1 mouse cellular context compared by ENCODE assay signal in genomic region chr4:132778562-132779201, GRCm38 (mm10).
TF ChIP-seq lines count a peak whose summit lies in the region.

No protein-coding gene starts in this region.

TF ChIP-seq in CH12.LX, 34 proteins besides CTCF, POLR2A, EP300 and RAD21 (continued from another document):
- peak; percentile 80 for TF ChIP-seq JUN (IDR thresholded peaks at IDR 0.05; ENCODE audit: insufficient read depth, low read depth, low read length)
- no peak; the same call in none of the 2 replicates for TF ChIP-seq JUND (conservative IDR thresholded peaks at IDR 0.05; ENCODE audit: low read depth, low read length)
- TF ChIP-seq KAT2A (IDR thresholded peaks at IDR 0.05; ENCODE audit: insufficient replicate concordance, low read length): 0 out of 2 replicates have a peak, but pooled peaks have one; percentile 62
- peak; percentile 92 for TF ChIP-seq TCF12 (IDR thresholded peaks at IDR 0.05; ENCODE audit: low read depth, low read length)
- TF ChIP-seq ZMIZ1 (IDR thresholded peaks at IDR 0.05; ENCODE audit: low read depth, low read length): peak; percentile 64; the same call in 1 of the 2 replicates
- peak; percentile 86; the same call in 1 of the 2 replicates for TF ChIP-seq IRF4 (IDR thresholded peaks at IDR 0.05; ENCODE audit: low read depth, low read length)
- peak; percentile 85 for TF ChIP-seq MAX (IDR thresholded peaks at IDR 0.05; ENCODE audit: low read length)
- no peak for TF ChIP-seq NRF1 (IDR thresholded peaks at IDR 0.05; ENCODE audit: low read depth, low read length)
- peak; percentile 41 for TF ChIP-seq SMC3 (IDR thresholded peaks at IDR 0.05; ENCODE audit: low read depth, low read length)
- TF ChIP-seq PAX5 (IDR thresholded peaks at IDR 0.05; ENCODE audit: low read length): no peak
- no peak for TF ChIP-seq E2F4 (IDR thresholded peaks at IDR 0.05; ENCODE audit: insufficient replicate concordance, low read depth, low read length)
- TF ChIP-seq NELFE (IDR thresholded peaks at IDR 0.05; ENCODE audit: low read depth, low read length): peak; percentile 34; the same call in 1 of the 2 replicates
- no peak; the same call in 1 of the 2 replicates for TF ChIP-seq CHD2 (IDR thresholded peaks at IDR 0.05; ENCODE audit: low read length)
- no peak for TF ChIP-seq USF2 (conservative IDR thresholded peaks at IDR 0.05; ENCODE audit: low read depth, low read length)
- TF ChIP-seq MAFK (IDR thresholded peaks at IDR 0.05; ENCODE audit: insufficient replicate concordance, low read length): peak; percentile 79
- peak; percentile 44; the same call in 1 of the 2 replicates for TF ChIP-seq HCFC1 (IDR thresholded peaks at IDR 0.05; ENCODE audit: low read depth, low read length)
- no peak for TF ChIP-seq UBTF (IDR thresholded peaks at IDR 0.05; ENCODE audit: low read depth, low read length)
- peak; percentile 81; the same call in 1 of the 2 replicates for TF ChIP-seq MXI1 (IDR thresholded peaks at IDR 0.05; ENCODE audit: low read depth, low read length)
- TF ChIP-seq USF1 (IDR thresholded peaks at IDR 0.05; ENCODE audit: low read depth, low read length): no peak
- peak; percentile 93 for TF ChIP-seq RCOR1 (conservative IDR thresholded peaks at IDR 0.05; ENCODE audit: low read depth, low read length)
- peak; percentile 97 for TF ChIP-seq SIN3A (IDR thresholded peaks at IDR 0.05; ENCODE audit: low read length)
- TF ChIP-seq MYC (IDR thresholded peaks at IDR 0.05; ENCODE audit: low read depth, low read length): peak; percentile 91
- no peak for TF ChIP-seq ELF1 (IDR thresholded peaks at IDR 0.05; ENCODE audit: low read depth, low read length)
- no peak for TF ChIP-seq ZC3H11A (IDR thresholded peaks at IDR 0.05; ENCODE audit: low read depth, low read length)
- TF ChIP-seq POLR2AphosphoS2 (IDR thresholded peaks at IDR 0.05; ENCODE audit: low read depth, low read length): no peak; the same call in none of the 2 replicates
- TF ChIP-seq MEF2A (IDR thresholded peaks at IDR 0.05; ENCODE audit: borderline replicate concordance, low read depth, low read length): peak; percentile 98
- TF ChIP-seq BHLHE40 (IDR thresholded peaks at IDR 0.05; ENCODE audit: low read depth, low read length): peak; percentile 76
